Mouse (Mus musculus) myocyte (in vitro differentiated cells): ENCODE data around the gene Rtel1.

Source experiments
- MYOD1 ChIP-seq, 3 experiments: IDR thresholded peaks; one replicate each; pipeline ENCODE4 v1.6.1; 2011; ENCODE audit warnings: control low read depth in 2 of 3, low read depth in 2 of 3, mild to moderate bottlenecking in 2 of 3, moderate library complexity in 1 of 3; ENCODE audit not compliant: insufficient read length in 2 of 3, control insufficient read depth in 1 of 3
- REST ChIP-seq: IDR thresholded peaks from one replicate; pipeline ENCODE4 v1.6.1; 2011; ENCODE audit warnings: mild to moderate bottlenecking, control low read depth, moderate library complexity; ENCODE audit not compliant: insufficient read depth, insufficient read length
- USF1 ChIP-seq: IDR thresholded peaks from one replicate; pipeline ENCODE4 v1.6.1; 2011; ENCODE audit warnings: low read depth, mild to moderate bottlenecking, control low read depth, moderate library complexity

GRCm38 (mm10) chr2:181392600-181393213, 73.2 kb downstream of the Rtel1 start:
- no peak for TF ChIP-seq USF1
- no peak for TF ChIP-seq MYOD1 (IDR thresholded peaks at IDR 0.05; ENCODE audit: control insufficient read depth in 1 of 3, insufficient read length in 2 of 3, low read depth in 2 of 3)
- TF ChIP-seq REST: no peak
